Mouse (Mus musculus) neutrophil, adult 83 days (primary cell): ENCODE measurements around the gene Esp8. TPM values are rescaled to one million over a fixed set of nuclear protein-coding genes. Genes with fewer than 3 reads are reported as not detected.

Experiments
- total RNA-seq, 2 experiments: library from RNA; stranded (reverse); gene quantifications; one replicate each; pipeline ENCODE4 v1.2.4; 2023

Gene Esp8
- not detected for total RNA-seq

GRCm38 (mm10) chr17:40519818-40520217 is at the start of gene Esp8:
Gene Esp8, plus strand, starts transcription at chr17:40520022.

GRCm38 (mm10) chr17:40561207-40561606 is 41.4 kb downstream of the Esp8 start, which contains the start of gene Esp6:
Gene Esp6, plus strand, starts transcription at chr17:40561507.

Other genes starting within 250 kb of the Esp8 start
- gene Crisp1, start 200.8 kb upstream of the Esp8 start, total RNA-seq: not detected
- not detected for gene Esp6, start 41.5 kb downstream of the Esp8 start, total RNA-seq
- not detected for gene Esp4, start 78.6 kb downstream of the Esp8 start, total RNA-seq
- not detected for gene Esp3, start 112.1 kb downstream of the Esp8 start, total RNA-seq
- gene Esp1, start 207.1 kb downstream of the Esp8 start, total RNA-seq: not detected